Mouse (Mus musculus) myocyte (in vitro differentiated cells): ENCODE measurements at regions not wholly inside any gene's neighbourhood (a gene's known extent, or its start where the extent isn't known, plus 50 kb on each side); places are given as distances from the start of the nearest gene placed in this dataset.

ENCODE experiments used
- CEBPB ChIP-seq: IDR thresholded peaks from 2 replicates; pipeline ENCODE4 v1.6.1; 2011; ENCODE audit warnings: mild to moderate bottlenecking, moderate library complexity; ENCODE audit not compliant: poor library complexity, insufficient read depth, severe bottlenecking
- E2F4 ChIP-seq: IDR thresholded peaks from one replicate; pipeline ENCODE4 v1.6.1; 2011; ENCODE audit warnings: mild to moderate bottlenecking, control low read depth, moderate library complexity; ENCODE audit not compliant: insufficient read depth
- MAX ChIP-seq: IDR thresholded peaks from one replicate; pipeline ENCODE4 v1.6.1; 2011; ENCODE audit warnings: low read depth, mild to moderate bottlenecking, control low read depth
- MYOD1 ChIP-seq, 3 experiments: IDR thresholded peaks; one replicate each; pipeline ENCODE4 v1.6.1; 2011; ENCODE audit warnings: control low read depth in 2 of 3, low read depth in 2 of 3, mild to moderate bottlenecking in 2 of 3, moderate library complexity in 1 of 3; ENCODE audit not compliant: insufficient read length in 2 of 3, control insufficient read depth in 1 of 3
- MYOG ChIP-seq, 3 experiments: IDR thresholded peaks; one replicate each; pipeline ENCODE4 v1.6.1; 2011; ENCODE audit warnings: control low read depth in 2 of 3, low read depth in 2 of 3, mild to moderate bottlenecking in 2 of 3; ENCODE audit not compliant: insufficient read length in 2 of 3, control insufficient read depth in 1 of 3, insufficient read depth in 1 of 3
- POLR2A ChIP-seq: IDR thresholded peaks from one replicate; pipeline ENCODE4 v1.6.1; 2011; ENCODE audit warnings: low read depth, mild to moderate bottlenecking, control low read depth, moderate library complexity; ENCODE audit not compliant: insufficient read length
- POLR2AphosphoS2 ChIP-seq: IDR thresholded peaks from one replicate; pipeline ENCODE4 v1.6.1; 2011; ENCODE audit warnings: low read depth, control low read depth; ENCODE audit not compliant: insufficient read length
- REST ChIP-seq: IDR thresholded peaks from one replicate; pipeline ENCODE4 v1.6.1; 2011; ENCODE audit warnings: mild to moderate bottlenecking, control low read depth, moderate library complexity; ENCODE audit not compliant: insufficient read depth, insufficient read length
- SRF ChIP-seq: IDR thresholded peaks from one replicate; pipeline ENCODE4 v1.6.1; 2011; ENCODE audit warnings: low read depth; ENCODE audit not compliant: control insufficient read depth, insufficient read length
- TCF12 ChIP-seq: IDR thresholded peaks from one replicate; pipeline ENCODE4 v1.6.1; 2011; ENCODE audit warnings: mild to moderate bottlenecking, control low read depth; ENCODE audit not compliant: poor library complexity, insufficient read depth, severe bottlenecking
- TCF3 ChIP-seq: IDR thresholded peaks from one replicate; pipeline ENCODE4 v1.6.1; 2011; ENCODE audit warnings: low read depth, control low read depth; ENCODE audit not compliant: insufficient read length
- USF1 ChIP-seq: IDR thresholded peaks from one replicate; pipeline ENCODE4 v1.6.1; 2011; ENCODE audit warnings: low read depth, mild to moderate bottlenecking, control low read depth, moderate library complexity

DNA sequence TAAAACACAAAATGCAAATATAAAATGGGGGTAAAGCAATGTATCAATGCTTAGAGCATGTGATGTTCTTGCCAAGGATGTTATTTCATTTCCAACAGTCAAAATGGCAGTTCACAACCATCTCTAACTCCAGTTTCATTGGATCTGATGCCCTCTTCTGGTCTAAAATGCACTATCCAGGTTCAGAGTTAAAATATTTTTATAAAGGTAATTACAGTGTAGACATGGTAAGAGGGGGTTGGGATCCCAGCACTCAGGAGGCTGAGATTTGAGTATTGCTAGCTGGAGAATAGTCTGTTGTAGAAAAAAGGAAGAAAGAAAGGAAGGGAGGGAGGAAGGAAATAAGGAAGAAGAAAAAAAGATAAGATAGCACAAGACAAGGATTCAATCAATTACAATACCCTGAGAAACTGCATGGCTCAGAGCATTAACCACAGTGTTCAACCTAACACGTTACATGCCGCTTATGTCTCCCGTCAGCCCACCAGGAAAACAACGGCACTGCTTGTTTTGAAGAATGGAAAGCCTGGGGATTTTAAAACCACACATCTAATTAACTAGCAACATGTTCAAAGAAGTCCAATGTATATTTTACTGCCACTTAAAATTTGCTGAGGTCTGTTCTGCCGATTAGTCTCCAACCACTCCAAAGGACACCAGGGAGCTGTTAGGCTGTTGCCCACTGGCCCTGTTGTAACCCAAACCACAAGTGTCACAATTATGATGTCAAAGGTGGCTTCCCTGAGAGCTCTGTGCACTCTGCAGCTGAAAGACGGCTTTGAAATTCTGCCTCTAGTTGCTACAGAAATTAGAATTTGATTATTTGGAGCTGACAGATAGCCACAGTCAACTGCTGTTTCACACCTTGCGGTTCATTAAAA, 412.4 kb upstream of the Impad1 start:
- TF ChIP-seq POLR2AphosphoS2 (no peak), POLR2A (no peak), MYOD1 (IDR thresholded peaks at IDR 0.05; ENCODE audit: control insufficient read depth in 1 of 3, insufficient read length in 2 of 3, low read depth in 2 of 3) (no peak), MYOG (IDR thresholded peaks at IDR 0.05; ENCODE audit: control insufficient read depth in 1 of 3, insufficient read depth in 1 of 3, insufficient read length in 2 of 3, low read depth in 2 of 3) (no peak), E2F4 (no peak), USF1 (no peak), MAX (no peak), CEBPB (no peak), REST (no peak), TCF12 (no peak), SRF (no peak), TCF3 (no peak)
